Mouse (Mus musculus) erythroblast, adult 5-6 weeks (primary cell): Measurements from ENCODE around the gene Dguok. TPM values are rescaled to one million over a fixed set of nuclear protein-coding genes. Genes with fewer than 3 reads are reported as not detected.

Source experiments
- ATAC-seq: replicated peaks from 2 replicates; pipeline ENCODE4 v1.8.0; 2016; ENCODE audit warnings: moderate number of reproducible peaks, mild to moderate bottlenecking, moderate TSS enrichment, inconsistent platforms; ENCODE audit not compliant: poor library complexity, low FRiP score, severe bottlenecking
- total RNA-seq, 2 experiments: library from RNA; stranded (forward) in 1 of 2; stranded (reverse) in 1 of 2; fragments of 150-400 nt in 1 of 2; fragments of 200-764, 138-1000 nt in 1 of 2; gene quantifications; 2 replicates each; pipeline versions ENCODE4 v1.2.3 to v1.2.4; 2015 to 2017; ENCODE audit warnings: low replicate concordance in 2 of 2

The Dguok gene
- total RNA-seq, 2 experiments from 2014 or later: 22.9 to 23.1 TPM

DNA sequence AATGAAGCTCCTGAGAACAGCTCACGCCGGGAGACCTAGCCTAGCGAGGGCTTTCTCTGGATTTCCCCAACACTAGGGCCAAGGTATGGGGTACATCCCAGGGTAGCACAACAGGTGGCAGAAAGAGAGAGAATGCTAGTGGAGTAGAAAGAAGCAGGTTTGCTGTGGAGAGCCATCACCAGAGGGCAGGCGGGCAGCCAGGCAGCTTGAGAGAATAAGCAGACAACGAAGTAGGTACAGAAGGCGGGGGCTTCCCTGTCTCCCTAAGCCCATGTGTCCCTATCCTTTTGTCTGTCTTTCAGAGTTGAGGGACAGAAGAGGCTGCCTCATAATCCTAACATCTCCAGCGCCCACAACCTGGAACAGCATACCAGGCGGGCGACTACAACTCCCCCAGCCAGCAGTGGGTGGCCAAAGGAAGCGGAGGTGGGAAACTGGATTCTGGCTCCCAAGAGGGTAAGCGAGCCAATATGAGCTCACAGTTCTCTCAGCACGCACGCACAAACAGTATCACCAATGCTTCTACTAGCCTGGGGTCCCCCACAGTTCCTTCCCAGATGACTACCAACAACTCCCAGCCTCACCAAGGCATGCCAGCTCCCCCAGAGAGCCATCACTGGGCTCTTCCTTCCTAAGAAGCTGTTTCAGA lies 67.5 kb downstream of the Dguok start:
- no peak for ATAC-seq

DNA sequence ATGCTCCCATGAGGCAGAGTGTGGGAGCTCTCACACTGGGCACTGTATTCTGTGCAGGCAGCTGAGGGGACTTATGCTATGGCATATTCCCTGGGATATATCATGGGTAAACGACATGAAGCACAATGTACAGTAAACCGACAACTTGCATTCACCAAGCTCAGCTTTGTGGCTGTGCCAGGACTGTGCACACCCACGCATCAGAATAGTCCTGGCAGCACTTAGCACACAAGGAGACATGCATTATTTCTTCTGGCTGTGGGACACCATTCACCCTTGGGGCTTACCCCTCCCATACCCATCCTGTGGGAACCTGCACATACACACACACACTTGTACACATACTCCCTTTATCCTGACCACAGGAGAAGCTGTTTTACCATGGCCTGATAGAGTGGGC lies 68.2 kb downstream of the Dguok start:
- no peak for ATAC-seq

DNA sequence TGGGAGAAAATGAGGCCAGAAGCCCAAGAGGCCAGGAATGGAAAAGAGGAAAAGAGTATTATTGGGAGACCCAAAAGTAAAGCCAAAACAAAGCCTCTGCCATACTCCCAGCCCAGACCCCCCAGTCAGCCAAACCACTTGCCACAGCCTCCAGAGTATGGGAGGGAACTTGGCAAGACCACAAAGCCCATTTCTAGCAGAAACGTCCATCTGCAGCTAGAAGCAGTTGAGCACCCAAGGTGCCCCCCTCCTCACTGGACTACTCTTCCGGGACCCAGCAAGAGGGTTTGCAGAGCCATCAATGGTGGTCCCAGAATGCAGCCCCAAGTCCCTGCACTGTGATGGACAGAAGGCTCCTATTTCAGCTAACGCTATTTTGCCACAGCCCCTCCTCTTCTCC lies 69.0 kb downstream of the Dguok start:
- no peak for ATAC-seq

DNA sequence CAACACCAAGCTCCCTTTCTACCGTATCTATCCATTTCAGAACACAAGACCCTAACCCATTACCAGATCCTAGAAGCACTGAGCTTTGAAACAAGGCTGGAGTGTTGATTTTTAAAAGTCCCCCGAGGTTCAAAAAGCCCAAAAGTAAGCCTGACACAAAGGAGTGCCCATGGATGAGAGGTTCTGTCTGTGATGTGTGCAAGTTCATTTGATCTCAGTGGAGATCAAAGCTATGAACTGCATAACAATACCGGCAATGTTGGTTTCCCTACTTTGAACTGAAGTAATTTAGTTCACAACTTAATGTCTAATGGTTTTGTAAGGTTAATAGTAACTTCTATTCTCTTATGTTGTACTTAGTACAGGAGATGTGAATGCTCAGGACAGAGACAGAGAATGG lies 69.5 kb downstream of the Dguok start:
- ATAC-seq: no peak

DNA sequence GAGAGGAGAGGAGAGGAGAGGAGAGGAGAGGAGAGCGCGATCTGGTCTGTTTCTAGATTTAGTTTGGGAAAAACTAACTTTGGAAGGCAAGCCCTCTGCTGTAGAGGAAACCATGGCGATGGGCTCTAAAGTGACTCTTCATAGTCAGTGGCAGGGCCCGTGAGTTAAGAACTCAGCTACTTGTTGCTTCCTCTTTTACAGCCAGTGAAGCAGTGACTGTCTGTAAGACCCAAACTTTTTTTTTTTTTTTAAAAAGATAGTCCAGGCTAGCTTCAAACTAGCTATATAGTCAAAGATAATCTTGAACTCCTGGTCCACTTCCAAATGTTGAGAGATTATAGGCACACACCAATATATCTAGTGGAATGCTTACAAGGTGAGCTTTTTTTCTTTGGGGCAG lies 70.2 kb downstream of the Dguok start:
- no peak for ATAC-seq

DNA sequence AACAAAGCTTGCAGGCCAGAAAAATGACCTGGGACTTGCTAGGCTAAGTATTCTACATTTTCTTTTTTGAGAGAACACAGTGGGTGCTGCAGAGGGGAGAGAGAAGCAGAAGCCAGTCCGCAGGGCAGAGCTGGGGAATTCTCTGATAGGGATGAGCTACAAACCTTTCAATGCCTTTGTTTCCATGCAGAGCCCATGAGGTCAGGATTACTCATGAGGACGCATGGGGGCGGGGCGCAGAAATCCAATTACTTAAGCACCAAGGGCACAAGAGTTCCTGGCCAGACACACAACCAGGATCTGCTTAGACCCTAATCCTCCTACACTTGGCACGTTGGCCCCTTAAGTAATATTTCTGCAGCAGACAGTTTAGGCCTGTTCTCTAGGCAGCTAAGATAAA lies 71.6 kb downstream of the Dguok start:
- ATAC-seq: no peak

DNA sequence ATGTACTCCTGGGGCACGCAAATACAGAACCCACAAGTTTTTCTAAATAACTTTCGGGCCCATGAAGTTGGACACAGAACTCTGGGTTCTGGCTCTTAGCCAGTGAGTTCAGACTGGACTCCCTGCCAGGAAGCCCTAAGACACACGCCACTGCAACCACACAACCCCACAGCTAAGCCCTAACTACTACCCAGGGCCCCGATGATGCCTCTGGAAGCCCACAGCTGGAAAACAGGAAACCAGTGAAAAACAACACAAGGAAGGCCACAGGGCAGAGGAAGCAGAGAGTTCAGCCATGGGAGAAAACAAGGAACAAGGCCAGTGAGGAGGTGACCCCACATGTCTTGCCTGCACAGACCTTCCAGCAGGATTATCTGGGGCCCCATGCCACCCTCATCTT lies 73.2 kb downstream of the Dguok start:
- ATAC-seq: no peak

DNA sequence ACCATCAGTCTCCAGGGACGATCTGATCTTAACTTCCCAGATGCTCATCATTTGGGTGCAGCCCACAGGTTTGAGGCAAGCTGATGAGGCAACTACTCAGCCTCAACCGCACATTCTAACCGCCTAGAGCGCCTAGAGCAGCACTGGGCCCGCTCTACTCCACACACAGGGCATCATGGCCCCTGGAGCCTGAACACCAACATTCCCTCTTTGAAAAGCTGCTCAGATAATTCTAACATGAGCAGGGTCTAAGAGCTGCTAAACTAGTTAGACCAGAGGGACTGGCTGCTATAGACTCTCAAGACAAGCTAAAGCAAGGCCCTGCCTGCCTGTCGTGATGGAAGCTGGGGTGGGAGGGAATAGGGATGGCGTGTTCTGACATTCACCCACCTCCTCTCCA lies 73.8 kb downstream of the Dguok start:
- ATAC-seq: no peak

Other genes with a start within 250 kb of the Dguok start
- 13.8 and 21.1 TPM in 2 replicates for gene Mthfd2, start 181.1 kb downstream of the Dguok start, total RNA-seq (2015; ENCODE audit: low replicate concordance)
- 21.8 and 29.0 TPM in 2 replicates for gene Mthfd2, start 181.1 kb downstream of the Dguok start, total RNA-seq (2017; ENCODE audit: low replicate concordance)
- gene Mob1a, start 181.0 kb downstream of the Dguok start, total RNA-seq (2015; ENCODE audit: low replicate concordance): 51.6 and 54.6 TPM in 2 replicates
- gene Mob1a, start 181.0 kb downstream of the Dguok start, total RNA-seq (2017; ENCODE audit: low replicate concordance): 71.1 and 78.7 TPM in 2 replicates
- gene Bola3, start 157.8 kb downstream of the Dguok start, total RNA-seq (2015; ENCODE audit: low replicate concordance): 99.1 and 113 TPM in 2 replicates
- 93.6 and 115 TPM in 2 replicates for gene Bola3, start 157.8 kb downstream of the Dguok start, total RNA-seq (2017; ENCODE audit: low replicate concordance)
- gene Tet3, start 47.9 kb downstream of the Dguok start, total RNA-seq (2015; ENCODE audit: low replicate concordance): 29.6 and 35.1 TPM in 2 replicates
- gene Tet3, start 47.9 kb downstream of the Dguok start, total RNA-seq (2017; ENCODE audit: low replicate concordance): 24.9 and 25.5 TPM in 2 replicates
- gene Actg2, start 29.3 kb upstream of the Dguok start, total RNA-seq (2015; ENCODE audit: low replicate concordance): not detected in 2 replicates
- gene Actg2, start 29.3 kb upstream of the Dguok start, total RNA-seq (2017; ENCODE audit: low replicate concordance): not detected in 2 replicates
- 9.8 and 17.7 TPM in 2 replicates for gene Stambp, start 65.8 kb upstream of the Dguok start, total RNA-seq (2015; ENCODE audit: low replicate concordance)
- 2.5 and 4.3 TPM in 2 replicates for gene Stambp, start 65.8 kb upstream of the Dguok start, total RNA-seq (2017; ENCODE audit: low replicate concordance)
- gene Clec4f, start 149.2 kb upstream of the Dguok start, total RNA-seq (2015; ENCODE audit: low replicate concordance): not detected in 2 replicates
- gene Clec4f, start 149.2 kb upstream of the Dguok start, total RNA-seq (2017; ENCODE audit: low replicate concordance): not detected in 2 replicates
- not detected in 2 replicates for gene Cd207, start 170.9 kb upstream of the Dguok start, total RNA-seq (2015; ENCODE audit: low replicate concordance)
- not detected in 2 replicates for gene Cd207, start 170.9 kb upstream of the Dguok start, total RNA-seq (2017; ENCODE audit: low replicate concordance)
- not detected in 2 replicates for gene Vax2, start 204.3 kb upstream of the Dguok start, total RNA-seq (2015; ENCODE audit: low replicate concordance)
- not detected in 2 replicates for gene Vax2, start 204.3 kb upstream of the Dguok start, total RNA-seq (2017; ENCODE audit: low replicate concordance)
- gene Atp6v1b1, start 236.0 kb upstream of the Dguok start, total RNA-seq (2015; ENCODE audit: low replicate concordance): not detected in 2 replicates
- not detected in 2 replicates for gene Atp6v1b1, start 236.0 kb upstream of the Dguok start, total RNA-seq (2017; ENCODE audit: low replicate concordance)